Mouse (Mus musculus) thymus, adult 2 months (tissue): Measurements from ENCODE around the gene Insig1. TPM values are rescaled to one million over a fixed set of nuclear protein-coding genes. Genes with fewer than 3 reads are reported as not detected.

Source experiments
- DNase-seq: peaks from one replicate; pipeline ENCODE4 v3.0.0; 2021
- H3K27ac ChIP-seq: fragments of 200-500 bp; 2 replicates; pipeline ENCODE4 v1.5.1; 2012; ENCODE audit warnings: low read length, control low read depth; ENCODE audit not compliant: control insufficient read depth, insufficient read depth
- H3K27me3 ChIP-seq: fragments of 200-500 bp; 2 replicates; pipeline ENCODE4 v1.6.1; 2012; ENCODE audit warnings: mild to moderate bottlenecking, low read length, moderate library complexity, mixed read lengths; ENCODE audit not compliant: control insufficient read depth, insufficient read depth
- H3K36me3 ChIP-seq: fragments of 200-500 bp; 2 replicates; pipeline ENCODE4 v1.6.1; 2012; ENCODE audit warnings: mild to moderate bottlenecking, low read length, moderate library complexity; ENCODE audit not compliant: control insufficient read depth, insufficient read depth
- H3K4me1 ChIP-seq: fragments of 200-500 bp; replicated peaks from 2 replicates; pipeline ENCODE4 v1.6.1; 2012; ENCODE audit warnings: low read length; ENCODE audit not compliant: control insufficient read depth, insufficient read depth
- H3K4me3 ChIP-seq: fragments of 200-500 bp; 2 replicates; pipeline ENCODE4 v1.5.1; 2012; ENCODE audit warnings: mild to moderate bottlenecking, low read length, control low read depth, moderate library complexity; ENCODE audit not compliant: control insufficient read depth, insufficient read depth
- CTCF ChIP-seq: fragments of 200-500 bp; IDR thresholded peaks from 2 replicates; pipeline ENCODE4 v1.5.1; 2012; ENCODE audit warnings: mild to moderate bottlenecking, control low read depth, low read length, moderate library complexity, borderline replicate concordance; ENCODE audit not compliant: control insufficient read depth, poor library complexity, insufficient read depth; ENCODE audit errors: extremely low read depth
- POLR2A ChIP-seq: fragments of 200-500 bp; IDR thresholded peaks from 2 replicates; pipeline ENCODE4 v1.6.1; 2012; ENCODE audit warnings: mild to moderate bottlenecking, low read length, control low read depth, moderate library complexity; ENCODE audit not compliant: control insufficient read depth, poor library complexity, insufficient read depth; ENCODE audit errors: extremely low read depth
- WGBS: fragments of 180-500 bp; shearing (Covaris S2); methylation state at CpG from one replicate; pipeline ENCODE4 v1.1.7; 2018; 5-methylcytosine and 5-hydroxymethylcytosine counted together
- polyA plus RNA-seq: library from polyadenylated mRNA; depleted of rRNA; stranded (reverse); fragments of >200 nt; gene quantifications from 2 replicates; pipeline ENCODE4 v1.2.3, GENCODE M21; 2012

Insig1 gene
- polyA plus RNA-seq, 1 experiment, result 39.6 TPM

- TF ChIP-seq CTCF (no peak), POLR2A (no peak)
- Histone ChIP-seq H3K4me3 (no peak overlapping the region), H3K27ac (no peak overlapping the region), H3K4me1 (no peaks in the 10 kb centered on the region; the same call in 1 of the 2 replicates), H3K36me3 (no peaks in the 10 kb centered on the region), H3K27me3 (no peaks in the 10 kb centered on the region)
- no peak for DNase-seq
- WGBS, result 62% methylated on average over 1 of the region's 1 CpGs
These were observed 34.6 kb upstream of the Insig1 start for GRCm38 (mm10) chr5:28036518-28036917.

- Histone ChIP-seq H3K4me1 (no peaks in the 10 kb centered on the region; the same call in 1 of the 2 replicates), H3K36me3 (no peaks in the 10 kb centered on the region), H3K27ac (no peak overlapping the region; the same call in 1 of the 2 replicates), H3K4me3 (no peak overlapping the region), H3K27me3 (no peaks in the 10 kb centered on the region)
- DNase-seq, result no peak
- TF ChIP-seq CTCF, result no peak
- TF ChIP-seq POLR2A, result no peak
- 7% methylated on average over 3 of the region's 3 CpGs for WGBS
These were observed 34.0 kb upstream of the Insig1 start for GRCm38 (mm10) chr5:28037172-28037591.

DNA sequence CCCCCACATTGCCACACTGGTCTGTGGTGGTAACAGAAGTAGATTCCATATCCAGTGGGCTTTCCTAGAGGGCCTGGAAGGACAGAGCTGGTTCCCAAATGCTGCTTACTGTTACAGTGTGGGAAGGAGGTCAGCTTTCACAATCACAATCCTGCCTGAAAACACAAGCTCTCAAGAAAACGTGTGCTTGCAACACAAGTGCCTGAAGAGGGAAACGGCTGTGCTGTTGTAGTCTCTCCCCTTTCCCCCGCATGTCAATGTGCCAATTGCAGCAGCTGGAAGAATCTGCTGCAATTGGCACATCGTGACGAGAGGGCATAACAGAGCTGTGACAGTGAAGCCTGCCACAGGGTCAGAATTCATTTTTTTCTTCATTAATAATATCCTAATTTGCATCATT is 33.5 kb upstream of the Insig1 start:
- no peak for TF ChIP-seq POLR2A
- TF ChIP-seq CTCF, result no peak
- Histone ChIP-seq H3K27ac (no peak overlapping the region; the same call in 1 of the 2 replicates), H3K4me1 (no peaks in the 10 kb centered on the region; the same call in 1 of the 2 replicates), H3K36me3 (no peaks in the 10 kb centered on the region), H3K27me3 (no peaks in the 10 kb centered on the region), H3K4me3 (no peak overlapping the region)
- no peak for DNase-seq
- 6% methylated on average over 5 of the region's 5 CpGs for WGBS

- Histone ChIP-seq H3K4me1 (no peaks in the 10 kb centered on the region; the same call in 1 of the 2 replicates), H3K27me3 (no peaks in the 10 kb centered on the region), H3K4me3 (no peak overlapping the region), H3K27ac (no peak overlapping the region), H3K36me3 (no peaks in the 10 kb centered on the region)
- no peak for DNase-seq
- 2% methylated on average over 2 of the region's 2 CpGs for WGBS
- TF ChIP-seq POLR2A, result no peak
- no peak for TF ChIP-seq CTCF
These were observed 33.0 kb upstream of the Insig1 start for GRCm38 (mm10) chr5:28038115-28038514.

GRCm38 (mm10) chr5:28039746-28040655 is 31.2 kb upstream of the Insig1 start:
- Histone ChIP-seq H3K36me3 (no peaks in the 10 kb centered on the region), H3K4me1 (no peaks in the 10 kb centered on the region; the same call in 1 of the 2 replicates), H3K4me3 (no peak overlapping the region), H3K27ac (no peak overlapping the region), H3K27me3 (no peaks in the 10 kb centered on the region)
- 86% methylated on average over 7 of the region's 7 CpGs for WGBS
- no peak for DNase-seq
- TF ChIP-seq POLR2A (no peak), CTCF (no peak)

DNA sequence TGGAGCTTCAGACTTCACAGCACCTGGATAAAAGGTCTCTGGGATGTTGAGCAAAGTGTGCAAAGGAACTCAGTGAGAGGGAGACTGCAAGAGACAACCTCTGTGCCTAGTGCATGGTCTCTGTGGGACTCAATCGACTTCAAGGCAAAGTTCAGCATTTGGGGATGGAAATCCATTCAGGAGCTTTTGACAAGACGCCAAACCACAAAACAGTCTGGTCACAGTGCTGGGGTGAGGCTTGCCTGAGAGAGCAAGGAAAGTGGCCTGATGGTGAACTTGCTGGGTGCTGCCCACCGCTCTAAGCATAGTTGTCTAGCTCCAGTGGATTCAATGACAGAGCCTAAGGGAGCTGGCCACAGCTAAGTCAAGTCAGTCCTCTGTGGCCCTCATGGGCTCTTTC is 30.4 kb upstream of the Insig1 start:
- DNase-seq, result no peak
- Histone ChIP-seq H3K36me3 (no peaks in the 10 kb centered on the region), H3K27ac (no peak overlapping the region), H3K27me3 (no peaks in the 10 kb centered on the region), H3K4me3 (no peak overlapping the region), H3K4me1 (no peaks in the 10 kb centered on the region; the same call in 1 of the 2 replicates)
- no peak for TF ChIP-seq CTCF
- TF ChIP-seq POLR2A, result no peak
- 88% methylated on average over 3 of the region's 3 CpGs for WGBS

GRCm38 (mm10) chr5:28042021-28042420 is 29.1 kb upstream of the Insig1 start:
- no peak overlapping the region for H3K27ac ChIP-seq
- no peak for TF ChIP-seq CTCF
- no peak for TF ChIP-seq POLR2A
- no peaks in the 10 kb centered on the region for H3K27me3 ChIP-seq
- no peak overlapping the region for H3K4me3 ChIP-seq
- no peaks in the 10 kb centered on the region for H3K36me3 ChIP-seq
- H3K4me1 ChIP-seq, result no peaks in the 10 kb centered on the region; the same call in 1 of the 2 replicates
- no peak for DNase-seq
- WGBS, result 93% methylated on average over 3 of the region's 3 CpGs
